Mouse (Mus musculus) ovary, postnatal 36 days (tissue): ENCODE results near the gene 4632433K11Rik.

Experiments used
- DNase-seq: peaks from one replicate; pipeline ENCODE4 v3.0.0; 2022; ENCODE audit warnings: low spot score, mixed read lengths

The 4632433K11Rik gene

DNA sequence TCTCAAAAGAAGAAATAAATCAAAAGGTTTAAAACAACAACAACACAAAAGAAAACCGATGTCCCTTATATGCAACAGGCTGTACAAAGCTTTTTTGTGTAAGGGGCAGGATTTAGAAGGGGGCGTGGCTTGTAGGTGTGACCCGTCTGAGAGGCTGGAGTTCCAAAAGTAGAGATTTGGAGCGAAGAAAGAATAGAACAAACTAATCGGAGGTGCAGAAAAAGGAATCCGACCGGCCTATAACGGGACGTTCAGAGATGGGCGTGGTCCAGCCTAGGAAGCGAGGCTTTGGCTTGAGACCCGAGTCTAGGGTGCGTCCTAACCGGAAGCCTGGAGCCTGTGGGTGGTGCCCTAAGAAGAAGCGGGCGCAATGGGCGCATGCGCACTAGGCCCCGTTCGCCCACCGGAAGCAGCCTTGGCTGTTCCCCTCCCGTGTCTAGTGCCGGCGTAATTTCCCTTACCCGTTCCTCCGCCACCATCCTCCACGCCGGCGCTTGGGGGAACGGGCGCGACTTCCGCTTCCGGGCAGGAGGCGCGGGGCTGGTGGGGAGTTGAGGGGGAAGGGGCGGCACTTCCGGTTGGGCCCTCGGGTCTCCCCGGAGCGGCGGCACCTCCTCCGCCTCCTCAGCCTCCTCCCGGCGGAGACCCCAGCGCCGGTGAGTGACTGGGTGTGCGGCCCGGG, 13.8 kb upstream of the 4632433K11Rik start, which contains the start of the genes Zfp865 and Ccdc106:
Zfp865 (plus strand) TSS at position 377 of the 682 bp plus-strand sequence.
Ccdc106 (plus strand) TSS at position 554 of the 682 bp plus-strand sequence.
- DNase-seq: peak; percentile 99

DNA sequence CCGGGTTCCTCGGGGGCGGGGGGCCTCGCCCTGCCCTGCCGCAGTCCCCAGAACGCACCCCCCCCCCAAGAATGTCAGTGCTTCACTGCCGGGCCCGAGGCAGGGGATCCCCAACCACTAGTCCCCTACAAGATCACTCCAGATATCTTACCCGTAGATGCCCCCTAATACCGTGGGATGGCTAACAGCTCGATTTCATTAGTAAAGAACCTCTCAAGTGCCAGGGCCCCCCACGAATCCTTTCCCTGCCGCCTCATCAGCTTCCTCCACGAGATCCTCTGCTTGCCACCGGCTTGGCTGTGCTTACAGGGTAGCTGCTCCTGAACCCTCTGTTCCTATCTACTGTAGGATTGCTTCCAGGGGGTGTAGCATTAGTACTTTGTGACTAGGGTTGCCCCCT, 13.2 kb upstream of the 4632433K11Rik start:
- no peak for DNase-seq

DNA sequence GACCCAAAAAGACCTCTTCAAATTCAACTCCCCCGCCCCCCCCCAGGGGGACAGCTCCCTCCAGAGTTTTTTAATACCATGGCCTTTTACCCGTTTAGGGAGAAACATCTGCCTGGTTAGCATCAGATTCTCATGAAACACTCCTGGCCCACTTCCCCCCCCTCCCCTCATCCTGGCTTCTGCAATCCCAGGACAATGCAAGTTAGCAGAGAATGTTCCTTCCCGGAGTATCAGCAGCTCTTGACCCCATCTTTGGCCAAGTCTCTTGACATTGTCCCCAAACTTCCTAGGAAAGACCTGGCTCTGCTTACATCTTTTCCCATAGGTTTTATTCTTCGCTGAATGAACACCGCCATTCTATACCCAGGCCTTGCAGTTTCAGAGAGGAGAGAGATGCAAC, 12.7 kb upstream of the 4632433K11Rik start:
- DNase-seq: no peak

DNA sequence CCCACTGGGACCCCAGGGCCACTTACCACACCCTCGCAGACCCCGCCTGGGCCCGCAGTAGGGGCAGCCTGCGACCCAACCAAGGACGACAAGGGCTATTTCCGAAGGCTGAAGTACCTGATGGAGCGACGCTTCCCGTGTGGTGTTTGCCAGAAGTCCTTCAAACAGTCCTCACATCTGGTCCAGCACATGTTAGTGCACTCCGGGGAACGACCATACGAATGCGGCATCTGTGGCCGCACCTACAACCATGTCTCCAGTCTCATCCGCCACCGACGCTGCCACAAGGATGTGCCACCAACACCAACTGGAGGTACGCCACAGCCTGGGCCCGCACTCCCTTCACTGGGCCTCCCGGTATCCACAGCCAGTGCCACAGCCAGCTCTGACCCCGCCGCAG, 4.4 kb upstream of the 4632433K11Rik start:
- no peak for DNase-seq

DNA sequence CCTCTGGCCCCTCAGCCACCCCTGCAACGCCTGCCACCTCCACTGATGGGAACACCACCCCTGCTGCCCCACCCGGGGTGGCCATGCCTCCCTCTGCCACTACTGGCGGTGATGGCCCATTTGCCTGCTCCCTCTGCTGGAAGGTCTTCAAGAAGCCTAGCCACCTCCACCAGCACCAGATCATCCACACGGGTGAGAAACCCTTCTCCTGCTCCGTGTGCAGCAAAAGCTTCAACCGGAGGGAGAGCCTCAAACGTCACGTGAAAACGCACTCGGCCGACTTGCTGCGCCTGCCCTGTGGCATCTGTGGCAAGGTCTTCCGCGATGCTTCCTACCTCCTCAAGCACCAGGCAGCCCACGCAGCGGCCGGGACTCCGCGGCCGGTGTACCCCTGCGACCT, 4.0 kb upstream of the 4632433K11Rik start:
- DNase-seq: no peak

DNA sequence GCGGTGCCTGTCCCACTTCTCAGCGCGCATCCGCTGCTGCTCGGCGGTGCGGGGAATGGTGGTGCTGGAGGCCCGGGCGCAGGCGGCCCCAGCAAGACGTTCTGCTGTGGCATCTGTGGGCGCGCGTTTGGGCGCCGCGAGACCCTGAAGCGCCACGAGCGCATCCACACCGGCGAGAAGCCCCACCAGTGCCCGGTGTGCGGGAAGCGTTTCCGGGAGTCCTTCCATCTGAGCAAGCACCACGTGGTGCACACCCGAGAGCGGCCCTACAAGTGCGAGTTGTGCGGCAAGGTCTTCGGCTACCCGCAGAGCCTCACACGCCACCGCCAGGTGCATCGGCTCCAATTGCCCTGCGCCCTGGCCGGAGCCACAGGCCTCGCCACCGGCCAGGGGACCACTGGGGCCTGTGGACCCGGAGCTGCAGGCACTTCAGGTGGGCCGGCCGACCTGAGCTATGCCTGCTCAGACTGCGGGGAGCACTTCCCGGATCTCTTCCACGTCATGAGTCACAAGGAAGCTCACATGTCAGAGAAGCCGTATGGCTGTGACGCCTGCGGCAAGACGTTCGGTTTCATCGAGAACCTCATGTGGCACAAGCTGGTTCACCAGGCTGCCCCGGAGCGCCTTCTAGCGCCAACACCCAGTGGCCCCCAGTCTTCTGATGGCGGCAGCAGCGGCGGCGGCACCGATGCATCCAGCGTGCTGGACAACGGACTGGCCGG, 3.2 kb upstream of the 4632433K11Rik start:
- DNase-seq: no peak

DNA sequence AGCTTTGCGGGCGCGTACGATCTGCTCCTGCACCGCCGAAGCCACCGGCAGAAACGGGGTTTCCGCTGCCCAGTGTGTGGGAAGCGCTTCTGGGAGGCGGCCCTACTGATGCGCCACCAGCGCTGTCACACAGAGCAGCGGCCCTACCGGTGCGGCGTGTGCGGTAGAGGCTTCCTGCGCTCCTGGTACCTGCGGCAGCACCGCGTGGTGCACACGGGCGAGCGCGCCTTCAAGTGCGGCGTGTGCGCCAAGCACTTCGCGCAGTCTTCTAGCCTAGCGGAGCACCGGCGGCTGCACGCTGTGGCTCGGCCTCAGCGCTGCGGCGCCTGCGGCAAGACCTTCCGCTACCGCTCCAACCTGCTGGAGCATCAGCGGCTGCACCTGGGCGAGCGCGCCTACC, 2.4 kb upstream of the 4632433K11Rik start:
- DNase-seq: no peak

DNA sequence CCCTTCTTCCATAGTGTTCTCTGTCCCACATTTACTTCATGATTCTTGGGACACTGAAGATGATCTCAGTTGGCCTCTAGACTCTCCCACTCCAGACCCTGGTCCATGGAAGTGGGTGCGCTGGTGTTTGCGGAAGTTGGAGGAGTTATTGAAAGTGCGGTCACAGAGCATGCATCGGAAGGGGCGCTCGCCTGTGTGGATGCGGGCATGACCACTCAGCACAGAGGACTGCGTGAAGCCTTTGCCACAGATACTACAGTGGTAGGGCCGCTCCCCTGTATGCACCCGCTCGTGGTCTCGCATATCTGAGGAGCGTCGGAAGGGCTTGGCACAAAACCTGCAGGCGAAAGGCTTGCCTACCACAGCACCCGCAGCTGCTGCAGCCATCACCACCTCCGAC, 1.7 kb downstream of the 4632433K11Rik start:
- no peak for DNase-seq

DNA sequence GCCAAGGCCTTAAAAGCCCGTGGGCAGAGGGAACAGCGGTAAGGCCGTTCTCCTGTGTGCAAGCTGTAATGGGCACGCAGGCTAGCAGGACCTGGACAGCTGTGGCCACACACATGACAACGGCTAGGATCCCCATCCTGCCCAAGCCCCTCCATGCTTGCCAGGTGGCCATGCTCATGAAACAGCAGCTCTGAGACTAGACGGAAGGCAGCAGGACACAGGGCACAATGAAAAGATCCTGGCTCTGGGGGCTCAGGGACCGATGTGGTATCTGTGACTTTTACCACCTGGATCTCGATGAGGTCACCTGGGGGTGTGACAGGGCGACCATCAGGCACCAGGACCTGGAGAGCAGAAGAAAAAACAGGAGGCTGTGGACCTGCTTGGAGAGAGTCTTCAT, 2.2 kb downstream of the 4632433K11Rik start:
- no peak for DNase-seq

DNA sequence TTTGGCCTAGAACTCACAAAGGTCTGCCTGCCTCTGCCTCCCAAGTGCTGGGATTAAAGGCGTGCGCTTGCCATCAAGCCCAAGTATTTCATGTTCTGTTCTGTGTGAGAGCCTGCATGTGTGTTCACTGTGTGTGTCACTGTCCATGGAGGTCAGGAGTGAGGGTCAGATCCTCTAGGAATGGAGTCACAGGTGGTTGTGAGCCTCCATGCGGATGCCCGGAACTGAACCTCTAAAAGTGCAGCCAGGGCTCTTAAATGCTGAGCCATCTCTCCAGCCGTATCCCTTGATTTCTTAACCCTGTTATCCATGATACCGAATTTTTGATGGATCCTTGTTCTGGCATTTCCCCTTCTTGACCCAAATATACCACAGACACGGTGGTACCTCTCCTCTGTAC, 3.1 kb downstream of the 4632433K11Rik start:
- no peak for DNase-seq

DNA sequence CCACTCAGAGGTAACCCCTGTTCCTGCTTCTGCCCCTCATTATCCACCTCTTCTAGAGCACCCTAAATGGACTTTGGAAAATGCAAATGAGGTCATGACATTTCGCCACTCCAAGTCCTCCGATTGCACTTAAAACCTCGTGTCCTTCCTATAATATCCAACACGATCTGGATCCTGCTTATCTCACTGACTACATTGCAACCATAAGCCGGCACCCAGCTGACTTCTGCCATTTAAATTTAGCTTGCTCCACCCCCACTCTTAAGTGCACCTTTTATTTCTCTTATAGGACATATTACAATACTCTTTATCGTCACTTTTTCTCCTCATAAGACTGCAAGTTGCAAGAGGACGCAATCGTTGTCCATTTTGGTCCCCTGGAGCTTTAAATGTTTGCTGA, 3.5 kb downstream of the 4632433K11Rik start:
- no peak for DNase-seq

DNA sequence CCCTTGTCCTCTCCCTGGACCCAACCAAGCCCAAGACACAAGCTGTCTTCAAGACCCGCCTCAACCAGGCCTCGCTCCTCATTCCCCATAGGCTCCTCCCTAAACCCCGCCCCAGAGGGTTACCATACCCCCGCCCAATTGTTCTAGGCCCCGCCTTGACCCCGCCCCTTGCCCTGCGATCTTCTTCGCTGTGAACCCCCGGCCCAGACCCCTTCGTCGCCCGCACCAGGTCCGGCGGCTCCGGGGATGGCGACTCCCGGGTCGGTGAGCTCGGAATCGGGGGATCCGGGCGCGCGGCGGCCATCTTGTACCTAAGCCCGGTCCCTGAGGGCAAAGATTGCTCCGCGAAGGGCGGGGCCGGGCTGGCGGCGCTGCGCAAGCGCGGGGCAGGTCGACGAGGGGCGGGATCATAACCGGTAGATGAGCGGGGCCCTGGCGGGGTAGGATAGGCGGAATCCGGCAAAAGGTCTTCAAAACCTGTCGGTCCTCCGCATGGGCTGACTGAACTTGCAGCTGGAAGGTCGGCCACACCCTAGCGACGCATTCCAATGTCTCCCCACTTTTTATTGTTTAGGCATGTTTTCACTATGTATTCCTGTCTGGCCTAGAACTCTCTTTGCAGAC, 4.3 kb downstream of the 4632433K11Rik start, which contains the start of gene Zfp784:
Zfp784 (minus strand) TSS at position 338 of the 624 bp plus-strand sequence.
- DNase-seq: peak; percentile 94

DNA sequence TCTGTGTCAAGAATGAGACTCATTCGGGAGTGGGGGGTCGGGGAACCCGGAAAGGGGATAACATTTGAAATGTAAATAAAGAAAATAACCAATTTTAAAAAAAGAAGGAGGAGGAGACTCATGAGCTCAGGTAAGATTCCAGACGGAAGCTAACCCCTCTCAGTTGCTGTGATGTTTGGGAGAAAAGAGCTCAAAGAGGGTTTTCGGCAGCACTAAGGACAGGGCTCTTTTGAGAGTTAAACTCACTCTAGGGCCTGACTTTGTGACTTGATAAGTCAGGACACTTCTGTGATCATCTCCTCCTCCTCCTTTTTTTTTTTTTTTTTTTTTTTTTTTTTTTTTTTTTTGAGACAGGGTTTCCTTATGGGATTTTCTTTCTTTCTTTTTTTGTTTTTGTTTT, 5.0 kb downstream of the 4632433K11Rik start:
- no peak for DNase-seq

DNA sequence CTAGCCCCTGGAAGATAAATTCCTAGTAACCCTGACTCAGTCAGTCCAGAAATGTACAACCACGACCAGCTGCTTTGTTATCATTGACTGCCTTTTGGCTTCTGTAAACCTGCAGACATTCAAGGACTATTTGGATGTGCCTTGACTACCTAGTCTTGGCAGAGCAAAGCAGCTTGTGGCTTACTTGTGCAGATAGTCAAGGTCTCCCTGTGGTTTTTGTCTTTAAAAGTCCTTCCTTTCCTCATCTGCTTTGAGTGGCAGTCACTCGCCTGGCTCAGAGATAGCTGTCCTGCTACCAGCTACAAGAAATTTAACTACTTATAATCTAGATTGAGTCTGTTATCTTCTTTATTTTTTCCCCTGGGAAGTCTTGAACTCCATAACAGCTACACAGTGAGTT, 11.1 kb downstream of the 4632433K11Rik start:
- no peak for DNase-seq

DNA sequence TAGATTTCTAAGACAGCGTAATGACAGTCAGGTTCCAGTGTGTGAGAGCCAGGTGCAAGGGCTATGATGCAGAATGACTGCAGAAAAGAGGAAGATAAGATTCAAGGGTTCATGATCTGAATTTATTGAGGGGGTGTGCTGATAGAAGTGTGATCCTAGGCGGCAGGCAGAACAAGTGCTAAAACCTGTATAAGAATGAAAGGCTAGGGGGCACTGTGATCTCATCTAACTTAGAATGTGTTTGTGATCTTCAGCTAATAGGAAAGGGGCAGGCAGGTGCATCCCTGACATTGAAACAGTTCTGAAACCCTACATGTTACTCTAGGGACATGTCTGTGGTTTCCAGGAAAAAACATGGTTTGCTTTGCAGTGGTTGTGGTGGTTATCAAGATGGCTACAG, 12.2 kb downstream of the 4632433K11Rik start:
- DNase-seq: no peak

DNA sequence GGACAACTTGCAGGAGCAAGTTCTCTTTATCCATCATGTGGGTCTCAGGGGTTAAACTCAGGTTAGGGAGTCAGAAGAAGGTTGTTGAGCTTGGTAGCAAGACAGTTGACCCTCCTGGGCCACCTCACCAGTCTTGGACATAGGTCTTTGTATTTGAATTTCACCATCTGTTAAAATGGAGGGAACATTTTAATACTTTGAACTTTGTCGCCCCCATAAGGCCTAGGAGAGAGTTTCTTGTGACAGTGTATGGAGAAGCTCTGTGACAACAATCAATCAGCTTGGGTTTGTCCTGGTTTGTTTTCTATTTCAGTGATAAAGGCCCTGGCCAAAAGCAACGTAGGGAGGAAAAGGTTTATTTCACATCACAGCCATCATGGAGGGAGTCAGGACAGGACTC, 13.4 kb downstream of the 4632433K11Rik start:
- DNase-seq: no peak

DNA sequence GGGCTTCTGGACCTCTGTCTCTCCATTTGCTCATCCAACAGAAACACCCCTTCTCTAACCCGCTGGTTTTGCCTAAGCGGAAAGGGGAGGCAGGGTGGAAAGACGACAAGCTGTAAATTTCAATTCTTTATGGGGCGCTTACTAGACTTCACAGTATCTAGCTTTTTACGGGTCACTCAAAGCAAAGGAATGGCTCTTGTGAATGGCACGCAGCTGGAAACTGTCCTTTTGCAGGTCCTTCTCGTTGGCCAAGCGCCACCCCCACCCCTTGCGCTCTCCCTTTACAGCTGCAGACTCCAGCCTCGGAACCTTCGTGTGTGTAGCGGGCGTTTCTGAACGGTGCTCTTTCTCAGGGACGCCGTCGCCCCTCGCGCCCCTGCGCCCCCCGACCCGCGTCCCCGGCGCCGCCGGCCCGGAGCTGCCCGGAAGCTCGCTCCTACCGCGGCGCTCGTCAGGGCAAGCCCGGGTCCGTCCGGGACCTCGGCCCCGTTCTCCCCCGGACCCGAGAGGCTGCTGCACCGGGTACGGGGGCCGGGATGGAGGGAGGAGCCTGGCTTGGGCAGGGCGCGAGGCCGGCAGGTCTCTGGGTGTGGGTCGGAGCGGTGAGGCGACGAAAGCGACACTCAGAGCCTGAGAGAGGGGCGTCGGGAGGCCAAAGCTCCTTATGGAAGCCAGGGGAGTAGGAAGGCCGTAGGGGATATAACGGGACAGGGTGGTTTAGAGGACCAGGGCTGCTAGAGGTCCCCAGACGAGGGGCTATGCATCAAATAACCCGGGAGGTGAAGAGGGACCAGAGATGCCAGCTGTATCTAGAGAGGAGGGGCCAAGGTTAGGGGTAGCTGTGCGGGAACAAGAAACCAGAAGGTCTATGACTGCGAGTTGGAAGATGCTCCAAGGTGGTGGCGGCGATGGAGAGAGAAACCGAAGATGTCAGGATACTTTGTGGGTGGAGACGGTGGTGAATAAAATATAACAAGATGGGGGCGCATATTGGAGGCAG, 17.6 kb downstream of the 4632433K11Rik start, which contains the start of gene Zfp580:
Zfp580 (plus strand) TSS at position 346 of the 1,000 bp plus-strand sequence.
- peak; percentile 78 for DNase-seq

DNA sequence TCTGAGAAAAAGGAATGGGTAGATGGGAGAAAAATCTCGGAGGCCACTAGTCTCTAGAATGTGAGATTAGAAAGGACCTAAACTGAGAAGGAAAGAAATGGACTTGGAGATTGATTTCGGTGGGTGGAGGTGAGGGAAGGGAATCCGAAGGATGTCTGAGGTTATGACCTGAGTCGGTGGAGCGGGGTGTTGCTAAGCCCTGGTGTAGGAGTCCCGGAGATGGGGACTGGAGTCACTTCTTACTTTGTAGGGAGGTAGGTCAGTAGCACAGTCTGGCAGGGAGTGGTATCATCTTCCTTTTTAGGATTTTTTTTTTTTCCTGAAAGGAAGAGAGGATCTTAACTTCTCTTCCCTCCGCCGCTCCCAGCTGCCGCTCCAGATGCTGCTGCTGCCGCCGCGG, 18.5 kb downstream of the 4632433K11Rik start:
- DNase-seq: no peak

DNA sequence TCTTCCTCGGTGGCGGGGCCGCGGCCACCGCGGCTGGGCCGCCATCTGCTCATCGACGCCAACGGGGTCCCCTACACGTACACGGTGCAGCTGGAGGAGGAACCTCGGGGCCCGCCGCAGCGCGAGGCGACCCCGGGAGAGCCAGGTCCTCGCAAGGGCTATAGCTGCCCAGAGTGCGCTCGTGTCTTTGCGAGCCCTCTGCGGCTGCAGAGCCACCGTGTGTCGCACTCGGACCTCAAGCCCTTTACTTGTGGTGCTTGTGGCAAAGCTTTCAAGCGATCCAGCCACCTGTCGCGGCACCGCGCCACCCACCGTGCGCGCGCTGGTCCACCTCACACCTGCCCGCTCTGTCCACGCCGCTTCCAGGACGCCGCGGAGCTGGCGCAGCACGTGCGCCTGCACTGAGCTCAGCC, 19.0 kb downstream of the 4632433K11Rik start:
- DNase-seq: no peak

DNA sequence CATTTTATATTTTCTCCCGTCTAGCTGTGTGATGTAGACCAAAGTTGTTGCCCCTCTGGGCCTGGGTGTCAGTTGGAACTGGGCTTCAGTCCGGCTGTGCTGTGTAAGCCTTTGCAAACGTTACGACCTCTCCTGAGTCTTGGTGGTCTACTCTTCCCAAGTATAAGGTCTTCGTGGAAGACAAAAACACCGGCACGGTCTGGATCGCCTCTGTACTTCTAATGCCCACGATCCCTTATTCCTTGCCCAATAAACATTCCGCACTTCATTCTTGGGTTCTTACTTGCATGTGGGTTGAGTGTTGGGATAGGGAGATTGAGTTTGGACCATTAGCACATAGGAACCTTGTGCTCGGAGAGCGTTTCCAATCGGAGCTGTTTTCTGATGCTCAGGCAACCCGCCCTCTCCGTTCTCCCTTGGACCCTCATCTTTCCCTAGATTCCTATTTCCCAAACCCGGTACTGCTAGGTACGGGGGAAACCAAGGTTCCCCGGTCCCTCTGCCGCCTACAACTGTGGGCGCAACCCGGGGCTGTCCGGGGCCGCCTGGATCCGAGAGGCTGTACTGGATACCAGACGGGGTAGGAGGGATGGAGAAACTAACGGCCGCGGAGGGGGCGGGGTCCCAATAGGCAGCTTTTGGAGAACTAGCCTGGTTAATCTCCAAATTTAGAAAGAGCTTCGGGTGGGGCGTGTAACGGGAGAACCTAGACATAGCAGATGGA, 19.7 kb downstream of the 4632433K11Rik start:
- DNase-seq: no peak
